Mouse (Mus musculus): ENCODE measurements around the gene Arhgef10l.

Gene Arhgef10l

GRCm38 (mm10) chr4:140637269-140637668 is 28.5 kb downstream of the Arhgef10l start:
- in situ Hi-C loops (cut with MboI; ENCODE audit: low sequenced_read_pairs): loop anchor here (25.0 kb wide), 1 partner anchor 375 kb away; no protein-coding TSS in a partner anchor

GRCm38 (mm10) chr4:140636312-140636996 is 29.4 kb downstream of the Arhgef10l start:
- in situ Hi-C loops (cut with MboI; ENCODE audit: low sequenced_read_pairs): loop anchor here (25.0 kb wide), 1 partner anchor 374 kb away; no protein-coding TSS in a partner anchor

- in situ Hi-C loops (cut with MboI; ENCODE audit: low sequenced_read_pairs): loop anchor here (25.0 kb wide), 1 partner anchor 373 kb away; no protein-coding TSS in a partner anchor
Observed at GRCm38 (mm10) chr4:140634861-140635388, 30.9 kb downstream of the Arhgef10l start.

- in situ Hi-C loops (cut with MboI; ENCODE audit: low sequenced_read_pairs): loop anchor here (25.0 kb wide), 1 partner anchor 369 kb away; no protein-coding TSS in a partner anchor
Observed at GRCm38 (mm10) chr4:140631276-140631849, 34.4 kb downstream of the Arhgef10l start.

GRCm38 (mm10) chr4:140630651-140631241 is 35.1 kb downstream of the Arhgef10l start:
- in situ Hi-C loops (cut with MboI; ENCODE audit: low sequenced_read_pairs): loop anchor here (25.0 kb wide), 1 partner anchor 368 kb away; no protein-coding TSS in a partner anchor

- in situ Hi-C loops (cut with MboI; ENCODE audit: low sequenced_read_pairs): loop anchor here (25.0 kb wide), 1 partner anchor 368 kb away; no protein-coding TSS in a partner anchor
Observed at GRCm38 (mm10) chr4:140630136-140630535, 35.7 kb downstream of the Arhgef10l start.

GRCm38 (mm10) chr4:140628971-140629370 is 36.8 kb downstream of the Arhgef10l start:
- in situ Hi-C loops (cut with MboI; ENCODE audit: low sequenced_read_pairs): loop anchor here (25.0 kb wide), 1 partner anchor 367 kb away; no protein-coding TSS in a partner anchor

GRCm38 (mm10) chr4:140628412-140628943 is 37.3 kb downstream of the Arhgef10l start:
- in situ Hi-C loops (cut with MboI; ENCODE audit: low sequenced_read_pairs): loop anchor here (25.0 kb wide), 1 partner anchor 366 kb away; no protein-coding TSS in a partner anchor

- in situ Hi-C loops (cut with MboI; ENCODE audit: low sequenced_read_pairs): loop anchor here (25.0 kb wide), 1 partner anchor 364 kb away; no protein-coding TSS in a partner anchor
Observed at GRCm38 (mm10) chr4:140625651-140626525, 39.9 kb downstream of the Arhgef10l start.

GRCm38 (mm10) chr4:140624468-140625176 is 41.2 kb downstream of the Arhgef10l start:
- in situ Hi-C loops (cut with MboI; ENCODE audit: low sequenced_read_pairs): loop anchor here (25.0 kb wide), 1 partner anchor 362 kb away; no protein-coding TSS in a partner anchor

- in situ Hi-C loops (cut with MboI; ENCODE audit: low sequenced_read_pairs): no loop called here
Observed at GRCm38 (mm10) chr4:140624087-140624467, 41.7 kb downstream of the Arhgef10l start.

GRCm38 (mm10) chr4:140622819-140623218 is 43.0 kb downstream of the Arhgef10l start:
- in situ Hi-C loops (cut with MboI; ENCODE audit: low sequenced_read_pairs): no loop called here

GRCm38 (mm10) chr4:140620496-140620895 is 45.3 kb downstream of the Arhgef10l start:
- in situ Hi-C loops (cut with MboI; ENCODE audit: low sequenced_read_pairs): no loop called here

GRCm38 (mm10) chr4:140617391-140618385 is 48.1 kb downstream of the Arhgef10l start:
- in situ Hi-C loops (cut with MboI; ENCODE audit: low sequenced_read_pairs): no loop called here

- in situ Hi-C loops (cut with MboI; ENCODE audit: low sequenced_read_pairs): no loop called here
Observed at GRCm38 (mm10) chr4:140616894-140617293, 48.9 kb downstream of the Arhgef10l start.

- in situ Hi-C loops (cut with MboI; ENCODE audit: low sequenced_read_pairs): no loop called here
Observed at GRCm38 (mm10) chr4:140616196-140616595, 49.6 kb downstream of the Arhgef10l start.

GRCm38 (mm10) chr4:140615771-140616170 is 50.0 kb downstream of the Arhgef10l start:
- in situ Hi-C loops (cut with MboI; ENCODE audit: low sequenced_read_pairs): no loop called here

GRCm38 (mm10) chr4:140614553-140614952 is 51.3 kb downstream of the Arhgef10l start:
- in situ Hi-C loops (cut with MboI; ENCODE audit: low sequenced_read_pairs): no loop called here
